Mouse (Mus musculus): Measurements from ENCODE around the gene Cct3. TPM values are rescaled to one million over a fixed set of nuclear protein-coding genes. Genes with fewer than 3 reads are reported as not detected.

Cct3 gene
- polyA plus RNA-seq, 1 experiment: 157 TPM

- DNase-seq: no peak
These were observed 53.8 kb downstream of the Cct3 start for GRCm38 (mm10) chr3:88350732-88351131.

DNA sequence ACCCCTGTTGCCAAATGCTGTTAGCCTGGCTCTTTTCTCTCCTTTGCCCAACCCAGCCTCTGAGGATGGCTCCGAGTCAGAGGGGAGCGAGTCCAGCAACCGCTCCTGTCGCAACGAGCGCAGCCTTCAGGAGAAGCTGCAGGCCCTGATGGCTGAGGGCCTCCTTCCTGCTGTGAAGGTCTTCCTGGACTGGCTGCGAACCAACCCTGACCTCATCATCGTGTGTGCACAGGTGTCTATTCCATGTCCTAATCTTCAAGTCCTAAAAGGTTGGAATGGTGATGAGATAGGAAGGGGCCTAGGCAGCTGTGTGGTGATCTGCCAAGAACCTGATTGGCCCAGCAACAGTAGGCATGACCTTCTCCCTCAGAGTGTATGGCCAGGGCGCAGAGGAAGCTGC, 56.0 kb downstream of the Cct3 start:
- peaks cover 4% of the 10 kb centered on the region for H3K36me3 ChIP-seq (ENCODE audit: control insufficient read depth, insufficient read depth, low read length)
- H3K4me3 ChIP-seq (ENCODE audit: insufficient read depth, low read depth, low read length): no peak overlapping the region
- WGBS: 88% methylated on average over 9 of the region's 9 CpGs
- TF ChIP-seq CTCF (conservative IDR thresholded peaks at IDR 0.05; ENCODE audit: insufficient read depth, insufficient read length, low read depth, low read length) (no peak), POLR2A (IDR thresholded peaks at IDR 0.05; ENCODE audit: low read depth, low read length) (no peak)
- peaks cover 4% of the 10 kb centered on the region; the same call in 1 of the 2 replicates for H3K4me1 ChIP-seq (ENCODE audit: control insufficient read depth, insufficient read depth, low read length)
- no peaks in the 10 kb centered on the region for H3K27me3 ChIP-seq (replicated peaks; ENCODE audit: control insufficient read depth, insufficient read depth, low read length)
- DNase-seq: no peak
- H3K27ac ChIP-seq (ENCODE audit: insufficient read depth, low read depth, low read length): no peak overlapping the region

More at GRCm38 (mm10) chr3:88350732-88351131, 53.8 kb downstream of the Cct3 start:
- peaks cover 4% of the 10 kb centered on the region; the same call in 1 of the 2 replicates for H3K4me1 ChIP-seq (ENCODE audit: control insufficient read depth, insufficient read depth, low read length)
- no peaks in the 10 kb centered on the region for H3K27me3 ChIP-seq (replicated peaks; ENCODE audit: control insufficient read depth, insufficient read depth, low read length)
- peaks cover 4% of the 10 kb centered on the region for H3K36me3 ChIP-seq (ENCODE audit: control insufficient read depth, insufficient read depth, low read length)
- TF ChIP-seq POLR2A (IDR thresholded peaks at IDR 0.05; ENCODE audit: low read depth, low read length): no peak
- no peak for TF ChIP-seq CTCF (conservative IDR thresholded peaks at IDR 0.05; ENCODE audit: insufficient read depth, insufficient read length, low read depth, low read length)
- no peak overlapping the region for H3K4me3 ChIP-seq (ENCODE audit: insufficient read depth, low read depth, low read length)
- no peak overlapping the region for H3K27ac ChIP-seq (ENCODE audit: insufficient read depth, low read depth, low read length)
- WGBS: 84% methylated on average over 13 of the region's 13 CpGs

DNA sequence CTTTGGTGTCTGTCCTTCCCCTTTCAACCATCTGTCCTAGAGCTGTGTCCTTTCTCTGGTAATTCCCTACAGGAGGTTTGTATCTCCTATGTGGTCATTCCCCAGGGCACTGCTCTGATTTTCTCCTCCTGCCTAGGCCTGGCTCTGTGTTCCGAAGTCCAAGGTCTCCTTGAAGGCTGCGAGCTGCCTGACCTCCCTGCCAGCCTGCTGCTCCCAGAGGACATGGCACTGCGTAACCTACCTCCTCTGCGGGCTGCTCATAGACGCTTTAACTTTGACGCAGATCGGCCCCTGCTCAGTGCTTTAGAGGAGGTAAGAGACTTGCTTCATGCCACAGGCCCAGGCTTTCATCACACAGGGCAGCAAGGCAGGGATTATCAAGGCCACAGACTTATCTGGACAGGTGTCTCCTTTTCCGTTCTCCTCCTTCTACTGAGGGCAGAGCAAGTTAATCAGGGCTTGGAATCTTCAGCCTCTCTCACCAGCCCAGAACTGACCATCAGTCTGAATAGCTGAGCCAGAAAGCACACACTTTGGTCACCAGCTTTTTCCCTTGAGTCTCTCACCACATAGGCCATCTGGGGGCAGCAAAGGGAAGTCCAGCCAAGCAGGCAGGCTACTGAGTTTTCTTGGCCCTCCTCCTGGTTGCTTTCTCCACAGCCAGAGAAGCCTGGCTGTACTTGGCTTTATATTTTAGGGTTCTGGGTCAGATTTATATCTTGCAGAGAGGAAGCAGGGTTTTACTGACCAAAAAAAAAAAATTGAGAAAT, 57.7 kb downstream of the Cct3 start:
- TF ChIP-seq POLR2A (IDR thresholded peaks at IDR 0.05; ENCODE audit: low read depth, low read length): no peak
- TF ChIP-seq CTCF (conservative IDR thresholded peaks at IDR 0.05; ENCODE audit: insufficient read depth, insufficient read length, low read depth, low read length): no peak; the same call in 1 of the 2 replicates
- Histone ChIP-seq H3K27me3 (replicated peaks; ENCODE audit: control insufficient read depth, insufficient read depth, low read length) (no peaks in the 10 kb centered on the region), H3K4me1 (ENCODE audit: control insufficient read depth, insufficient read depth, low read length) (peaks cover 4% of the 10 kb centered on the region; the same call in 1 of the 2 replicates), H3K27ac (ENCODE audit: insufficient read depth, low read depth, low read length) (0 out of 2 replicates have a peak overlapping the region, but pooled peaks have one; percentile 32), H3K36me3 (ENCODE audit: control insufficient read depth, insufficient read depth, low read length) (peaks cover 7% of the 10 kb centered on the region; the same call in 1 of the 2 replicates), H3K4me3 (ENCODE audit: insufficient read depth, low read depth, low read length) (no peak overlapping the region)
- WGBS: 64% methylated on average over 8 of the region's 8 CpGs
- DNase-seq: peak; percentile 67

DNA sequence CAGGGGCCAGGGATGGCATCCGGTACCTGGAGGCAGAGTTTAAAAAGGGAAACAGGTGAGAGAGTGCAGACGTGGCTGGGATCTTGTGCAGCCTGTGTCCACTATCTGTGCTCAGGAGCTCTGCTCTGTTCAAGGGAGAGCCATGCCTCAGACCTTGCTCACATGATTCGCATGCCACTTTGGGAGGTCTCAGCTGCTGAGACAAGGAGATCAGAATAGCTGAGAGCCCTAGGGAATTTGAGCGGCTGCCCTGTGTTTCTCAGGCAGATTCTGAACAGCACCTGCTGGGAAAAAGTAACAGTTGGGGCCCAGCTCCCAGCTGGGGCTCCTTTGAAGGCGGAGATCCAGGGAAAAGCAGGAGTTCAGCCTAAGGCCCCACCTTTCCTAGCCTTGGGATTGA, 62.7 kb downstream of the Cct3 start:
- H3K27ac ChIP-seq (ENCODE audit: insufficient read depth, low read depth, low read length): no peak overlapping the region
- 82% methylated on average over 5 of the region's 5 CpGs for WGBS
- TF ChIP-seq CTCF (conservative IDR thresholded peaks at IDR 0.05; ENCODE audit: insufficient read depth, insufficient read length, low read depth, low read length) (no peak), POLR2A (IDR thresholded peaks at IDR 0.05; ENCODE audit: low read depth, low read length) (no peak)
- H3K4me3 ChIP-seq (ENCODE audit: insufficient read depth, low read depth, low read length): no peak overlapping the region
- no peak for DNase-seq
- peaks cover 4% of the 10 kb centered on the region; the same call in 1 of the 2 replicates for H3K36me3 ChIP-seq (ENCODE audit: control insufficient read depth, insufficient read depth, low read length)
- no peaks in the 10 kb centered on the region for H3K4me1 ChIP-seq (ENCODE audit: control insufficient read depth, insufficient read depth, low read length)
- no peaks in the 10 kb centered on the region for H3K27me3 ChIP-seq (replicated peaks; ENCODE audit: control insufficient read depth, insufficient read depth, low read length)

- no peak for DNase-seq
- Histone ChIP-seq H3K27ac (ENCODE audit: insufficient read depth, low read depth, low read length) (no peak overlapping the region), H3K27me3 (replicated peaks; ENCODE audit: control insufficient read depth, insufficient read depth, low read length) (no peaks in the 10 kb centered on the region), H3K4me3 (ENCODE audit: insufficient read depth, low read depth, low read length) (no peak overlapping the region), H3K4me1 (ENCODE audit: control insufficient read depth, insufficient read depth, low read length) (no peaks in the 10 kb centered on the region), H3K36me3 (ENCODE audit: control insufficient read depth, insufficient read depth, low read length) (peaks cover 4% of the 10 kb centered on the region; the same call in 1 of the 2 replicates)
- TF ChIP-seq POLR2A (IDR thresholded peaks at IDR 0.05; ENCODE audit: low read depth, low read length) (no peak), CTCF (conservative IDR thresholded peaks at IDR 0.05; ENCODE audit: insufficient read depth, insufficient read length, low read depth, low read length) (no peak)
- WGBS: 70% methylated on average over 3 of the region's 3 CpGs
These were observed 63.1 kb downstream of the Cct3 start for GRCm38 (mm10) chr3:88359989-88360388.

- Histone ChIP-seq H3K4me1 (ENCODE audit: control insufficient read depth, insufficient read depth, low read length) (no peaks in the 10 kb centered on the region), H3K27me3 (replicated peaks; ENCODE audit: control insufficient read depth, insufficient read depth, low read length) (no peaks in the 10 kb centered on the region), H3K27ac (ENCODE audit: insufficient read depth, low read depth, low read length) (no peak overlapping the region), H3K36me3 (ENCODE audit: control insufficient read depth, insufficient read depth, low read length) (peaks cover 3% of the 10 kb centered on the region; the same call in 1 of the 2 replicates), H3K4me3 (ENCODE audit: insufficient read depth, low read depth, low read length) (no peak overlapping the region)
- WGBS: 58% methylated on average over 6 of the region's 6 CpGs
- no peak for DNase-seq
- TF ChIP-seq CTCF (conservative IDR thresholded peaks at IDR 0.05; ENCODE audit: insufficient read depth, insufficient read length, low read depth, low read length): no peak
- no peak for TF ChIP-seq POLR2A (IDR thresholded peaks at IDR 0.05; ENCODE audit: low read depth, low read length)
These were observed 64.2 kb downstream of the Cct3 start for GRCm38 (mm10) chr3:88361096-88361495.

GRCm38 (mm10) chr3:88361612-88362313, 64.8 kb downstream of the Cct3 start:
- Histone ChIP-seq H3K27me3 (replicated peaks; ENCODE audit: control insufficient read depth, insufficient read depth, low read length) (no peaks in the 10 kb centered on the region), H3K36me3 (ENCODE audit: control insufficient read depth, insufficient read depth, low read length) (peaks cover 3% of the 10 kb centered on the region; the same call in 1 of the 2 replicates), H3K4me3 (ENCODE audit: insufficient read depth, low read depth, low read length) (no peak overlapping the region), H3K4me1 (ENCODE audit: control insufficient read depth, insufficient read depth, low read length) (no peaks in the 10 kb centered on the region), H3K27ac (ENCODE audit: insufficient read depth, low read depth, low read length) (no peak overlapping the region)
- no peak for DNase-seq
- no peak for TF ChIP-seq POLR2A (IDR thresholded peaks at IDR 0.05; ENCODE audit: low read depth, low read length)
- no peak for TF ChIP-seq CTCF (conservative IDR thresholded peaks at IDR 0.05; ENCODE audit: insufficient read depth, insufficient read length, low read depth, low read length)
- WGBS: 73% methylated on average over 2 of the region's 2 CpGs

Measured in kidney, adult 2 months (tissue).